Mouse (Mus musculus): ENCODE measurements around the gene Qtrt1. TPM values are rescaled to one million over a fixed set of nuclear protein-coding genes. Genes with fewer than 3 reads are reported as not detected.

Qtrt1 gene
- total and polyA plus RNA-seq, 2 experiments from 2014 or later, result 38.6 to 46.7 TPM

- WGBS, result 80% methylated on average over 2 of the region's 2 CpGs
Observed at GRCm38 (mm10) chr9:21427773-21428172, 16.1 kb downstream of the Qtrt1 start.

GRCm38 (mm10) chr9:21428178-21428577, 16.5 kb downstream of the Qtrt1 start:
- ATAC-seq, result no peak
- Histone ChIP-seq H3K9me3 (ENCODE audit: low read length) (no peaks in the 10 kb centered on the region), H3K4me3 (ENCODE audit: low read length) (no peak overlapping the region), H3K27ac (no peak overlapping the region), H3K9ac (replicated peaks; ENCODE audit: low read length) (peak overlapping the region; percentile 6; the same call in 1 of the 2 replicates), H3K4me2 (ENCODE audit: low read depth, low read length) (no peak overlapping the region), H3K4me1 (ENCODE audit: insufficient read depth, low read length) (peaks cover 21% of the 10 kb centered on the region), H3K27me3 (ENCODE audit: insufficient read depth, low read length) (no peaks in the 10 kb centered on the region), H3K36me3 (ENCODE audit: insufficient read depth, low read length) (no peaks in the 10 kb centered on the region)
- no peak for TF ChIP-seq CTCF (IDR thresholded peaks at IDR 0.05; ENCODE audit: low read depth)
- 87% methylated on average over 6 of the region's 6 CpGs for WGBS
- no peak for DNase-seq (ENCODE audit: low spot score)

More at GRCm38 (mm10) chr9:21427773-21428172, 16.1 kb downstream of the Qtrt1 start:
- TF ChIP-seq CTCF (IDR thresholded peaks at IDR 0.05; ENCODE audit: low read depth), result no peak
- Histone ChIP-seq H3K9me3 (ENCODE audit: low read length) (no peaks in the 10 kb centered on the region), H3K4me2 (ENCODE audit: low read depth, low read length) (no peak overlapping the region), H3K4me3 (ENCODE audit: low read length) (no peak overlapping the region), H3K36me3 (ENCODE audit: insufficient read depth, low read length) (no peaks in the 10 kb centered on the region), H3K27me3 (ENCODE audit: insufficient read depth, low read length) (no peaks in the 10 kb centered on the region), H3K4me1 (ENCODE audit: insufficient read depth, low read length) (peaks cover 21% of the 10 kb centered on the region), H3K9ac (replicated peaks; ENCODE audit: low read length) (peak overlapping the region; percentile 6; the same call in 1 of the 2 replicates), H3K27ac (no peak overlapping the region)
- no peak for ATAC-seq
- no peak for DNase-seq (ENCODE audit: low spot score)

DNA sequence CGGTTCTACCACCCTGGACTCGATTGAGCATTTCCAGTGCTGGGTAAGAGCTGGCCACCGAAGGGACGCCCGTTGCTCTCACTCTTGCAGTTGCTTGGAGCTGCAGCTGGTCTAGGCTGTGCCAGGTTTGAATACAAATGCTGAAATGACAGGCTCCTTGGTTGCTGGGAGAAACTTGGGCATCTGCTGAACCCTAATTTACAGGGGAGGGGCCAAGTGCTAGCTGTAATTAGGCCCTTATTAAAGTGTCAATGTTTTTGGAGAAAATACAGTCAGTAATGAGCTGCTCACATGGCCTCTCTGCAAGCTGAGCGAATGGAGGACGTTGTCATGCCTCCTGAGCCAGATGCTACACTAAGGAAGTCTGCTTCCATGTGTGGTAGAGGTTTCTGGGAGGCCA, 19.1 kb downstream of the Qtrt1 start:
- WGBS, result 58% methylated on average over 7 of the region's 7 CpGs
- Histone ChIP-seq H3K27me3 (ENCODE audit: insufficient read depth, low read length) (no peaks in the 10 kb centered on the region), H3K4me1 (ENCODE audit: insufficient read depth, low read length) (peaks cover 18% of the 10 kb centered on the region)

DNA sequence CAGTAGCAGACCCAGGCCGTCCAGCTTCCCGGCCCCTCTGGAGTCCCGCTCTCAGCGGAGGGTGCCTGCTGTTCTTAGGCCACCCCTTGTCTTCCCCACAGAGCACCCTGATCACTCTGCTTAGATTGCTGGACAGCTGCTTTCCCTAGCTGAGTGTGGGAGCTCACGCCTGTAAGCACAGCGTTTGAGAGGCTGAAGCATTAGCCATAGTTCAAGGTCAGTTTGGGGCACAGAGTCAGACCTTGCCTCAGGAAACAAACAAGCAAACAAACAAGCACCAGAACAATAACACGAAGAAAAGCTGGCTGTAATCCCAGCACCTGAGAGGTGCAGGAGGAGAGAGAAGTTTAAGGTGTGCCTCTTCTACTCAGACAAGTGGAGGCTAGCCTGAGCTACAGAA, 20.4 kb downstream of the Qtrt1 start:
- peaks cover 10% of the 10 kb centered on the region; the same call in 1 of the 2 replicates for H3K4me1 ChIP-seq (ENCODE audit: insufficient read depth, low read length)
- no peaks in the 10 kb centered on the region for H3K27me3 ChIP-seq (ENCODE audit: insufficient read depth, low read length)
- H3K9me3 ChIP-seq (ENCODE audit: low read length), result no peaks in the 10 kb centered on the region
- no peak for TF ChIP-seq CTCF (IDR thresholded peaks at IDR 0.05; ENCODE audit: low read depth)
- H3K4me3 ChIP-seq (ENCODE audit: low read length), result no peak overlapping the region
- H3K27ac ChIP-seq, result no peak overlapping the region
- no peaks in the 10 kb centered on the region for H3K36me3 ChIP-seq (ENCODE audit: insufficient read depth, low read length)
- 87% methylated on average over 7 of the region's 7 CpGs for WGBS
- no peak for ATAC-seq
- no peak for DNase-seq (ENCODE audit: low spot score)
- no peak overlapping the region for H3K9ac ChIP-seq (replicated peaks; ENCODE audit: low read length)
- no peak overlapping the region for H3K4me2 ChIP-seq (ENCODE audit: low read depth, low read length)

More for the DNA sequence above, 19.1 kb downstream of the Qtrt1 start:
- DNase-seq (ENCODE audit: low spot score) (no peak), ATAC-seq (peak; percentile 28; the same call in 1 of the 2 replicates)
- no peak overlapping the region for H3K27ac ChIP-seq
- H3K9ac ChIP-seq (replicated peaks; ENCODE audit: low read length), result no peak overlapping the region
- no peaks in the 10 kb centered on the region for H3K9me3 ChIP-seq (ENCODE audit: low read length)
- TF ChIP-seq CTCF (IDR thresholded peaks at IDR 0.05; ENCODE audit: low read depth), result no peak
- no peak overlapping the region for H3K4me2 ChIP-seq (ENCODE audit: low read depth, low read length)
- no peaks in the 10 kb centered on the region for H3K36me3 ChIP-seq (ENCODE audit: insufficient read depth, low read length)
- H3K4me3 ChIP-seq (ENCODE audit: low read length), result no peak overlapping the region

DNA sequence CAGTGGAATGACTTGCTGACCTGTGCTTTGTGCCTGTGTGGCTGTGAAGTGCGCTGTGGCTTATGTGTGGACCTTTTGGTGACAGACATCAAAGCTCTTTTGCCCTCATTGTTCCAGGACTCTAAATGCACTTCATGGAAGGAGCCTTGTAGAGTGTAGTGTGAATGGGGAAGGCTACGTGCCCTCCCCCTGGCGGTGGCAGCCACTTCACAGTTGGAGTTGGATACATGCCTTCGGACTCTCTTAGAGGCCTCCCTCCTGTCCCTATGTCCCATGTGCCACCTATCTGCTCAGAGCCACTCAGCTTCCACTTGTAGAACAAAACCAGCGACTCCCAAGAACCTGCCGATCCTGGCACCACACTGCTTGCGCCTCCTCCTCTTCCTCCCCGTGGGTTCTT, 22.1 kb downstream of the Qtrt1 start:
- Histone ChIP-seq H3K9me3 (ENCODE audit: low read length) (no peaks in the 10 kb centered on the region), H3K4me2 (ENCODE audit: low read depth, low read length) (no peak overlapping the region), H3K36me3 (ENCODE audit: insufficient read depth, low read length) (no peaks in the 10 kb centered on the region), H3K4me1 (ENCODE audit: insufficient read depth, low read length) (no peaks in the 10 kb centered on the region), H3K4me3 (ENCODE audit: low read length) (no peak overlapping the region), H3K9ac (replicated peaks; ENCODE audit: low read length) (no peak overlapping the region), H3K27ac (no peak overlapping the region), H3K27me3 (ENCODE audit: insufficient read depth, low read length) (no peaks in the 10 kb centered on the region)
- no peak for ATAC-seq
- 0 out of 2 replicates have a peak, but pooled peaks have one; percentile 10 for TF ChIP-seq CTCF (IDR thresholded peaks at IDR 0.05; ENCODE audit: low read depth)
- 75% methylated on average over 8 of the region's 8 CpGs for WGBS
- DNase-seq (ENCODE audit: low spot score), result no peak

GRCm38 (mm10) chr9:21434410-21434809, 22.8 kb downstream of the Qtrt1 start:
- ATAC-seq (no peak), DNase-seq (ENCODE audit: low spot score) (no peak)
- no peak for TF ChIP-seq CTCF (IDR thresholded peaks at IDR 0.05; ENCODE audit: low read depth)
- no peaks in the 10 kb centered on the region for H3K36me3 ChIP-seq (ENCODE audit: insufficient read depth, low read length)
- WGBS, result 84% methylated on average over 2 of the region's 2 CpGs
- H3K27me3 ChIP-seq (ENCODE audit: insufficient read depth, low read length), result no peaks in the 10 kb centered on the region
- H3K27ac ChIP-seq, result no peak overlapping the region
- no peak overlapping the region for H3K4me2 ChIP-seq (ENCODE audit: low read depth, low read length)
- H3K4me3 ChIP-seq (ENCODE audit: low read length), result no peak overlapping the region
- no peak overlapping the region for H3K9ac ChIP-seq (replicated peaks; ENCODE audit: low read length)
- no peaks in the 10 kb centered on the region for H3K9me3 ChIP-seq (ENCODE audit: low read length)
- no peaks in the 10 kb centered on the region for H3K4me1 ChIP-seq (ENCODE audit: insufficient read depth, low read length)

DNA sequence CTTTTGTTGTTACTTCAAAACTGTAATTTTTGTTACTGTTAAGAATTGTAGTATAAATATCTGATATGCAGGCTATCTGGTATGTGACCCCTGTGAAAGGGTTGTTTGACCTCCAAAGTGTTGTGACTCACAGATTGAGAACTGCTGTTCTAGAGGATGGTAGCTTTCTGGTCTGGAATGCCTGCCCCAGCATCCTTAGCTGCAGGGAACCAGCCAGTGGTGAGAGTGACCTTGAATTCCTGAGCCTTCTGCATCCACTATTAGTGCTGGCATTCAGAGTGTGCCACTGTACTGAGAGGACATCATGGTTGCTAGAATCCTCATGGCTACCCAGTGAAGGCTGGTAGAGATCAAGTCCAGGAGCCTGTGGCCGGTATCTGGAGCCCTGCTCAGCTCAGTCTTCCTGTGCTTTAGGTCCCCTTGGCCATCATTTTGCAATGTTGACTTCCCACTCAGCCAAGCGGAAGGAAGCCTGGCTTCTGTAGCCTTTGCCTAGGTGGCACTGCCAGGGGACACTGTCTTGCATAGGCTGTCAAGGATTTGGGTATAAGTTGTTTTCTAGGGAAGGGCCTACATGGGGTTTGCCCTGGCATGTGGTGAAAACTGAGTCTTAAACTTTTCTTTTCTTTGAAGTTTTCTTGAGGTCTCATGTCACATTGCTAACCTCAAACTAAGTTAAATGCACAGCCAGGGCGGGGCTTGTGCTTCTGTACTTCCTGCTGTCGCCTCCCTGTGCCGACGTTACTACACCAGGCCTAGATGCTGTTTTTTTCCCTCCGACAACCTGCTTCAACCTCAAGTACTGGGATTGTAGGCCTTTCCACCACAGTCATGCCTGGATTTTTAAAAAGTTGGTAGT, 24.4 kb downstream of the Qtrt1 start:
- Histone ChIP-seq H3K4me1 (ENCODE audit: insufficient read depth, low read length) (no peaks in the 10 kb centered on the region), H3K9ac (replicated peaks; ENCODE audit: low read length) (no peak overlapping the region), H3K27me3 (ENCODE audit: insufficient read depth, low read length) (no peaks in the 10 kb centered on the region), H3K4me3 (ENCODE audit: low read length) (no peak overlapping the region), H3K4me2 (ENCODE audit: low read depth, low read length) (no peak overlapping the region), H3K36me3 (ENCODE audit: insufficient read depth, low read length) (no peaks in the 10 kb centered on the region), H3K27ac (no peak overlapping the region; the same call in 1 of the 2 replicates), H3K9me3 (ENCODE audit: low read length) (no peaks in the 10 kb centered on the region)
- DNase-seq (ENCODE audit: low spot score) (no peak), ATAC-seq (no peak)
- 90% methylated on average over 7 of the region's 7 CpGs for WGBS
- TF ChIP-seq CTCF (IDR thresholded peaks at IDR 0.05; ENCODE audit: low read depth), result no peak

Data from hindbrain, postnatal 0 days (tissue).